Mouse (Mus musculus) macrophage (primary cell): ENCODE measurements around the gene Il17ra. TPM values are rescaled to one million over a fixed set of nuclear protein-coding genes. Genes with fewer than 3 reads are reported as not detected.
A peak's percentile ranks its signal among the peaks of the same experiment; 100 is the strongest.

ENCODE experiments used
- H3K27ac ChIP-seq: fragments of 350-480 bp; formaldehyde crosslinking; 2 replicates; pipeline ENCODE4 v1.9.0; 2021
- H3K36me3 ChIP-seq: fragments of 350-480 bp; formaldehyde crosslinking; 2 replicates; pipeline ENCODE4 v1.9.0; 2021; ENCODE audit errors: inconsistent target
- H3K4me3 ChIP-seq: fragments of 350-480 bp; formaldehyde crosslinking; 2 replicates; pipeline ENCODE4 v1.9.0; 2021; ENCODE audit errors: inconsistent target
- H3K79me2 ChIP-seq: fragments of 350-480 bp; formaldehyde crosslinking; 2 replicates; pipeline ENCODE4 v1.9.0; 2021; ENCODE audit errors: inconsistent target
- whole genome bisulfite sequencing: methylation state at CpG from one replicate; pipeline ENCODE4 v1.1.7; 2026; ENCODE audit warnings: inconsistent platforms; ENCODE audit not compliant: missing documents; 5-methylcytosine and 5-hydroxymethylcytosine counted together
- polyA plus RNA-seq: library from polyadenylated mRNA; stranded (reverse); fragments of 250-400 nt; gene quantifications from 3 replicates; pipeline ENCODE4 v1.2.4, GENCODE M21; 2018; ENCODE audit warnings: inconsistent platforms

Gene Il17ra
- polyA plus RNA-seq, 1 experiment from 2014 or later = 11.0 TPM

DNA sequence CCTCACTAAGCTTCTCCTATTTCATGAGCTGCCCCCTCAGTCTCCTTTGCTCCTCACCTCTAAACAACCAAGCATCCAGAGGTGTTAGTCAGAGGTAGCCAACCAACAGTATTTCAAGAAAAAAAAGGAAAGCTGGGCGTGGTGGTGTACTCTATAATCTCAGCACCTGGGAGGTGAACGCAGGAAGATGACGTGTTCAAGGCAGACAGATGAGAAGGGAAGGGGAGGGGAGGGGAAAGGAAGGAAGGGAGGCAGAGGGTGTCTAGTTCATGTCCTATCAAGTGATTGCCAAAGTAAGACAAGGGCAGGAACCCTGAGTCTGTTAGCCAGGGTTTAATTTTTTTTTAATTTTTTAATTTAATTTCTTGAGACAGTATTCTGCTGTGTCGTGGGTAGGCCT is 45.6 kb downstream of the Il17ra start:
- no peak overlapping the region for H3K4me3 ChIP-seq
- 82% methylated on average over 3 of the region's 4 CpGs for WGBS
- H3K27ac ChIP-seq = no peak overlapping the region
- no peaks in the 10 kb centered on the region for H3K79me2 ChIP-seq
- 0 out of 2 replicates have a peak, but pooled peaks cover 4% of the 10 kb centered on the region for H3K36me3 ChIP-seq

GRCm38 (mm10) chr6:120509975-120510374 is 46.9 kb downstream of the Il17ra start:
- Histone ChIP-seq H3K27ac (no peak overlapping the region), H3K4me3 (no peak overlapping the region), H3K79me2 (no peaks in the 10 kb centered on the region), H3K36me3 (0 out of 2 replicates have a peak, but pooled peaks cover 4% of the 10 kb centered on the region)
- 88% methylated on average over 7 of the region's 7 CpGs for WGBS

- Histone ChIP-seq H3K36me3 (0 out of 2 replicates have a peak, but pooled peaks cover 4% of the 10 kb centered on the region), H3K27ac (no peak overlapping the region), H3K4me3 (no peak overlapping the region), H3K79me2 (no peaks in the 10 kb centered on the region)
- WGBS = 91% methylated on average over 8 of the region's 8 CpGs
Observed at GRCm38 (mm10) chr6:120510425-120510824, 47.4 kb downstream of the Il17ra start.

GRCm38 (mm10) chr6:120511212-120511611 is 48.2 kb downstream of the Il17ra start:
- Histone ChIP-seq H3K27ac (no peak overlapping the region), H3K36me3 (0 out of 2 replicates have a peak, but pooled peaks cover 4% of the 10 kb centered on the region), H3K79me2 (no peaks in the 10 kb centered on the region), H3K4me3 (no peak overlapping the region)
- 99% methylated on average over 6 of the region's 6 CpGs for WGBS

DNA sequence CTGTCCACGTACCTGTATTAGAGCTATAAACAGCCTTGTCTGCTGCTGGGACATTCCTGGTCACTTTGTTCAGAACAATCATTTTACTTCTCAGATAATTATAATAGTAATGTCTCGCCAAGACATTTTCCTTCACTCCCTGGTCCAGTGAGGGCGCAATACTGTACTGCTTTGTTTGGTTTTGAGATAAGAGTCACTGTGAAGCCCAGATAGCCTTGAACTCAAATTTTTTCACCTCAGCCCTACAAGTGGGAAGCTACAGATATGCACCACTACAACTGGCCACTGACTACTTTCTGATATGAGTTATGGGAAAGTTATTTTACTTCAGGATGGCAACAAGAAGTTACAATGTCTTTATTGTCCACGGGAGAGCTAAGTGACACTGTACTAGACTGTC is 53.4 kb downstream of the Il17ra start:
- no peak overlapping the region for H3K4me3 ChIP-seq
- 97% methylated on average over 4 of the region's 4 CpGs for WGBS
- no peak overlapping the region for H3K27ac ChIP-seq
- H3K79me2 ChIP-seq = no peaks in the 10 kb centered on the region
- no peaks in the 10 kb centered on the region for H3K36me3 ChIP-seq

DNA sequence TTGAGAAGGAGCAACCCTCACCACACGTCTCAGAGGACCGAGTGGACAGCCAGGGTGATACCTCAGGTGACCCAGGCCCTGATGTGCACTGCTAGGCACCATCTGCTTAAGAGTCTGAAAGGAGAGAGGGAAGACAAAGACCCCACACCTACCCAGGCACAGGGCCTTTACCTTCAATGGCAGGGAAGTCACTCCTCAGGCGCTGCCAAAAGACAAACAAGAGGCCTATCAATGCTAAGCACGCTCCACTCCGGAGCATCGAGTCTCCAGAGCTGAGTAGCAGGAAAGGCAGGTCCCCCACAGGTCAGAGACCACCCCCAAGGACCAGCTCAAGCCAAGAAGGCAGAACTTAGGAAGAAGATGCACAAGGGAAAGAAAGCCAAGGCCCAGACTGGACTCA is 53.8 kb downstream of the Il17ra start:
- no peak overlapping the region for H3K4me3 ChIP-seq
- 96% methylated on average over 6 of the region's 6 CpGs for WGBS
- H3K36me3 ChIP-seq = no peaks in the 10 kb centered on the region
- no peaks in the 10 kb centered on the region for H3K79me2 ChIP-seq
- H3K27ac ChIP-seq = no peak overlapping the region

- WGBS = 92% methylated on average over 5 of the region's 5 CpGs
- Histone ChIP-seq H3K4me3 (no peak overlapping the region), H3K36me3 (no peaks in the 10 kb centered on the region), H3K27ac (no peak overlapping the region), H3K79me2 (no peaks in the 10 kb centered on the region)
Observed at GRCm38 (mm10) chr6:120517311-120517710, 54.3 kb downstream of the Il17ra start.

DNA sequence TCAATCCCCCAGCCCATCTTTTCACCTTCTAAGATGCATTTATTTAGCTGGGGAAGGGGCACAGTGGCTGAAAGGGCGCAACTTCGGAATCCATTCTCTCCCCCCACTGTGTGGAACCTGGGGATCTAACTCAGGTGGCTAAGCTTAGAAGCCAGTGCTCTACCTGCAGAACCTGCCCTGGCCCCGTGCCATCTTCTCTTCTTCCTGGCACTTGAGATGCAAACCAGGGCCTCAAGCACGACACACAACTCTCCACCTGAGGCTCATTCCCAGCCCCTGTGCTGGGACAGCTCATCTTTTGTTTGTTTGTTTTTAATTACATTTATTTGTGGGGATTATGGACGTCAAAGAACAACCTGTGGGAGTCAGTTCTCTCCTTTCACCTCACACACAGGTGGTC is 56.6 kb downstream of the Il17ra start:
- Histone ChIP-seq H3K36me3 (no peaks in the 10 kb centered on the region), H3K27ac (no peak overlapping the region), H3K4me3 (no peak overlapping the region), H3K79me2 (no peaks in the 10 kb centered on the region)
- 94% methylated on average over 5 of the region's 5 CpGs for WGBS

- peaks cover 12% of the 10 kb centered on the region; the same call in 1 of the 2 replicates for H3K79me2 ChIP-seq
- no peak overlapping the region for H3K27ac ChIP-seq
- no peak overlapping the region for H3K4me3 ChIP-seq
- no peaks in the 10 kb centered on the region for H3K36me3 ChIP-seq
- WGBS = 94% methylated on average over 5 of the region's 5 CpGs
Observed at GRCm38 (mm10) chr6:120524796-120525195, 61.7 kb downstream of the Il17ra start.

DNA sequence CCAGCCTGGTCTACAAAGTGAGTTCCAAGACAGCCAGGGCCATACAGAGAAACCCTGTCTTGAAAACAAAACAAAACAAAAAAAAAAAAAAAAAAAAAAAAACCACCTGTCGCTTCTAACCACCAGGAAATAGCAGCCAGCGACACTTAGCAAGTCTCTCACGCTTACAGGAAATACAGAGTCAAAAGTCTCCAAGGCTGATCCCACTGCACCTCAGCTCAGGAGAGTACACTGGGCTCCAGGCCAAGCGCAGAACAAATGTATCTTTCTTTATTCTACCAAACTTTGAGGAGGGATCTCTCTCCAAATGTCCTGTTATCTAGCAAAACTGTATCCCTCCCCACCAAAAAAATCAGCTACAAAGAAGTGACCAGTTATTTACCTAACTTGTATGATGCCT is 66.1 kb downstream of the Il17ra start:
- no peak overlapping the region for H3K27ac ChIP-seq
- peaks cover 20% of the 10 kb centered on the region; the same call in 1 of the 2 replicates for H3K79me2 ChIP-seq
- 74% methylated on average over 4 of the region's 4 CpGs for whole genome bisulfite sequencing
- H3K36me3 ChIP-seq = no peaks in the 10 kb centered on the region
- no peak overlapping the region for H3K4me3 ChIP-seq

DNA sequence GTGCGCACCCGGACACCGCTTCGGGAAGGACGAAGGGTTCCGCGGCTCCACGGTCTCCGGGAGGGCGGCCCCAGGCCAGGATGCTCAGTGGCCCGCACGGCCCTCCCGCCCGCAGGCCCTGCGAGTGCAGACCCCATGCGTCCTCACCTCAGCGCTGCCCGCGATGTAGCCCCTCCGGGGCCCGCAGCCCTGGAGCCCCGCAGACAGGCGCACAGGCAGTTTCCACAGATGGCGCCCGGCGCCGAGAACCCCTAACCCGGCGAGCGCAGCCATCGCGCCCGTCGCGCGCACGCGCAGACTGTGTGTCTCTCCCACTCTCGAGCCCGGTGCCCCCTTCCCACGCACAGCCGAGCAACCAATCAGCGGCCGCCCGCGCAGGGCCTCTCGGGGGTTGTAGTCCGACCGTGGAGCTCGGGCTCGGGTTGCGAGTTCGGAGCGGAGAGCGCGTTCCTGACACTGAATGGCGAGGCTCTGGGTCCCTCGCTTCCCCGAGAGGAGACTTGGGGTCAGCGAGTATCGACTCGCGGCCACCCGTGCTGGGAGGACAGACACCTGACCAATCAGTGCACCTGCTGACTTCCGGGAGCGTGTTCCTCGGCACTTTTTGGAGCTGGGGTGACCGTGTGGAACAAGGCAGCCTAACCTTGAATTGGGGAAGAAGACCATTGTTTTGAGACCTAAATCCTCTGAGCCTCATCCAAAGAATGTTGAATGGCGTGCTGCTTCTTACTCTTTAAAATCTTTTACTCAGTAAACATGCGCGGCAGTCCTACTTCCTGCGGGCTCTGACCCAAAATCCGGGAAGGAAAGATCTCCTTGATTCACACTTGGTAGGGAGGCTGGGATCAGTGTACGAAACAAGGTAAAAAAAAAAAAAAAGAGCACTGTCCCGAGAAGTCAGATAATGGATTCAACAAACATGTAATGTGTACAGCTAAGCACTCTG is 68.2 kb downstream of the Il17ra start, which contains the start of gene Hdhd5:
Hdhd5 (minus strand) TSS at position 300 of the 946 bp plus-strand sequence.
- Histone ChIP-seq H3K79me2 (peaks cover 20% of the 10 kb centered on the region; the same call in 1 of the 2 replicates), H3K36me3 (no peaks in the 10 kb centered on the region), H3K4me3 (peak within 1 kb of the TSS; percentile 78), H3K27ac (peak within 1 kb of the TSS; percentile 22; the same call in 1 of the 2 replicates)
- WGBS = under 1% methylated on average over 73 of the region's 75 CpGs

DNA sequence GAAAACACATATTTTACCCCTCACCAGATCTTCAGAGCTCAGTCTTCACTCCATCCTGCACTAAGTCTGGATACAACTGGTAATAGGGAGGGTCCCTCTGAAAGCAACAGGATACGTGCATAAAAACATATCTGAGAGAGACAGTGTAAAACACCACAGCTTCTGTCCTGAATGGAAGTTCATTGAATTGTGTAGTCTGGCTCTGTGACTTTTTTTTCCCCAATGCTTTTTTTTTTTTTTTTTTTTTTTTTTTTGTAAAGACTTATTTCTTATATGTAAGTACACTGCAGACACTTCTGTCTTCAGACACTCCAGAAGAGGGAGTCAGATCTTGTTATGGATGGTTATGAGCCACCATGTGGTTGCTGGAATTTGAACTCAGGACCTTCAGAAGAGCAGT is 69.5 kb downstream of the Il17ra start:
- WGBS = 78% methylated on average over 1 of the region's 1 CpGs
- H3K79me2 ChIP-seq = peaks cover 16% of the 10 kb centered on the region; the same call in 1 of the 2 replicates
- H3K36me3 ChIP-seq = no peaks in the 10 kb centered on the region
- no peak overlapping the region for H3K4me3 ChIP-seq
- no peak overlapping the region for H3K27ac ChIP-seq

DNA sequence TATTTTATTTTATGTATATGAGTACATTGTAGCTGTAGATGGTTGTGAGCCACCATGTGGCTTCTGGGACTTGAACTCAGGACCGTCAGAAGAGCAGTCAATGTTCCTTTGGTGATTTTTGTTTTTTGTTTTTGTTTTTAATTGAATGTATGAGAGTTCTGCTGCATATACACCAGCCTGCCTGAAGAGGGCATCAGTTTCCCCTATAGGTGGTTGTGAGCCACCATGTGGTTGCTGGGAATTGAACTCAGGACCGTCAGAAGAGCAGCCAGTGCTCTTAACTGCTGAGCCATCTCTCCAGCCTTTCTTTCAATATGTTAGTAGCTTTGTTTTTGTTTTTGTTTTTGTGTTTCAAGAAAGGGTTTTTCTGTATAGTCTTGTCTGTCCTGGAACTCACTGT is 73.3 kb downstream of the Il17ra start:
- H3K27ac ChIP-seq = no peak overlapping the region
- WGBS = 80% methylated on average over 2 of the region's 2 CpGs
- no peaks in the 10 kb centered on the region for H3K36me3 ChIP-seq
- no peaks in the 10 kb centered on the region for H3K79me2 ChIP-seq
- H3K4me3 ChIP-seq = no peak overlapping the region
